Mouse (Mus musculus): ENCODE measurements around the gene Alox8. TPM values are rescaled to one million over a fixed set of nuclear protein-coding genes. Genes with fewer than 3 reads are reported as not detected.

The Alox8 gene
- polyA plus RNA-seq, 1 experiment from 2014 or later: not detected

DNA sequence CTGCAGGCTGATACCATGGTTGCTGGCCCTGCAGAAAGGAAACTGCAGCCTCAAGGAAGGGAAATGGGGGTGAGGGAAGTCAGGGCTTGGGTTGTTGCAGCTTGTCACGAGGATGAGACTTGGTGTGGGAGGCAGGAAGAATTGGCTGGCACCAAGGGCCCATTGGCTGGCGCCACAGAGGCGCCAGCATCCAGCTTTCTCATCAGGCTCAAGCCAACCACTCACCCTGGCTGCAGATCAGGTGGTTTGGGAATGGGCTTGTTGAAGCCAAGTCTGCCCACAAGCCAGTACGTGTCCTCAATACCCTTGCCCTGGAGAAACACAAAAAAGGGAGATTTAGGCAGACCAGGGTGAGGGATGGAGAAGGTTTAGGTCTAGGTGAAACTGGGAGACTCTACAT, 25.5 kb upstream of the Alox8 start:
- Histone ChIP-seq H3K4me2 (no peak overlapping the region), H3K36me3 (ENCODE audit: control insufficient read depth, insufficient read depth, low read length) (no peaks in the 10 kb centered on the region), H3K27ac (ENCODE audit: low read depth, low read length) (no peak overlapping the region), H3K4me3 (ENCODE audit: low read depth, low read length) (no peak overlapping the region), H3K9ac (ENCODE audit: low read length) (no peak overlapping the region), H3K4me1 (ENCODE audit: control insufficient read depth, insufficient read depth, low read length) (no peaks in the 10 kb centered on the region), H3K9me3 (ENCODE audit: control insufficient read depth, low read length) (no peaks in the 10 kb centered on the region), H3K27me3 (ENCODE audit: control insufficient read depth, insufficient read depth, low read length) (no peaks in the 10 kb centered on the region)
- ATAC-seq (ENCODE audit: low FRiP score): no peak
- WGBS: 90% methylated on average over 4 of the region's 4 CpGs
- DNase-seq (ENCODE audit: low spot score, missing footprints): no peak

DNA sequence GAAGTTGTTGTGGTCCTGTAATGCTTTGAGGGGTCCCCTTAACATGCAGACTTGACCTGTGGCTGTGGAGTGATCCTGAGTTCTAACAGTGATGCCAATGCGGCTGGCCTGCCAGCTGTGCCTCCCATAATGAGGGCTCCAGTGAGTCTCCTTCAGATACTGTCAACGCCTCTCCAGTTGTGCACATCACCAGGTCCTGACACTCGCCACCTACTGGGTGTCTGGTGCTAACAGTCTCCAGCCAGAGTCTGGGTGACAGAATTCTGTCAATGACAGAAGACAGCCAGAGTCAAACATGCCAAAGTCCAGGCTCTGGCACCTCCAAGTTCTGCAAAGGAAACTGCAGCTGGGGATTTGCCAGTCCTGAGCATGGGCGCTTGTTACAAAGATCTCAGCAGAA, 23.4 kb upstream of the Alox8 start:
- Histone ChIP-seq H3K9me3 (ENCODE audit: control insufficient read depth, low read length) (no peaks in the 10 kb centered on the region), H3K4me3 (ENCODE audit: low read depth, low read length) (no peak overlapping the region), H3K4me1 (ENCODE audit: control insufficient read depth, insufficient read depth, low read length) (no peaks in the 10 kb centered on the region), H3K27ac (ENCODE audit: low read depth, low read length) (no peak overlapping the region), H3K36me3 (ENCODE audit: control insufficient read depth, insufficient read depth, low read length) (no peaks in the 10 kb centered on the region), H3K9ac (ENCODE audit: low read length) (no peak overlapping the region), H3K27me3 (ENCODE audit: control insufficient read depth, insufficient read depth, low read length) (no peaks in the 10 kb centered on the region), H3K4me2 (no peak overlapping the region)
- 74% methylated on average over 4 of the region's 4 CpGs for WGBS
- ATAC-seq (ENCODE audit: low FRiP score) (no peak), DNase-seq (ENCODE audit: low spot score, missing footprints) (no peak)

- no peak overlapping the region for H3K4me2 ChIP-seq
- no peak for ATAC-seq (ENCODE audit: low FRiP score)
- no peaks in the 10 kb centered on the region for H3K36me3 ChIP-seq (ENCODE audit: control insufficient read depth, insufficient read depth, low read length)
- H3K4me1 ChIP-seq (ENCODE audit: control insufficient read depth, insufficient read depth, low read length): no peaks in the 10 kb centered on the region
- no peak for DNase-seq (ENCODE audit: low spot score, missing footprints)
- no peaks in the 10 kb centered on the region for H3K9me3 ChIP-seq (ENCODE audit: control insufficient read depth, low read length)
- no peak overlapping the region for H3K4me3 ChIP-seq (ENCODE audit: low read depth, low read length)
- H3K27me3 ChIP-seq (ENCODE audit: control insufficient read depth, insufficient read depth, low read length): no peaks in the 10 kb centered on the region
- WGBS: 55% methylated on average over 1 of the region's 2 CpGs
- H3K9ac ChIP-seq (ENCODE audit: low read length): no peak overlapping the region
- H3K27ac ChIP-seq (ENCODE audit: low read depth, low read length): no peak overlapping the region
These were observed 21.0 kb upstream of the Alox8 start for GRCm38 (mm10) chr11:69218661-69219060.

- DNase-seq (ENCODE audit: low spot score, missing footprints): no peak
These were observed 19.8 kb upstream of the Alox8 start for GRCm38 (mm10) chr11:69217411-69217810.

GRCm38 (mm10) chr11:69211431-69211830, 13.8 kb upstream of the Alox8 start:
- peak overlapping the region; percentile 14 for H3K4me2 ChIP-seq
- no peak for ATAC-seq (ENCODE audit: low FRiP score)
- no peak overlapping the region for H3K27ac ChIP-seq (ENCODE audit: low read depth, low read length)
- H3K9ac ChIP-seq (ENCODE audit: low read length): no peak overlapping the region
- no peaks in the 10 kb centered on the region for H3K4me1 ChIP-seq (ENCODE audit: control insufficient read depth, insufficient read depth, low read length)
- H3K36me3 ChIP-seq (ENCODE audit: control insufficient read depth, insufficient read depth, low read length): no peaks in the 10 kb centered on the region
- H3K4me3 ChIP-seq (ENCODE audit: low read depth, low read length): peak overlapping the region; percentile 15; the same call in 1 of the 2 replicates
- DNase-seq (ENCODE audit: low spot score, missing footprints): no peak
- H3K9me3 ChIP-seq (ENCODE audit: control insufficient read depth, low read length): no peaks in the 10 kb centered on the region
- H3K27me3 ChIP-seq (ENCODE audit: control insufficient read depth, insufficient read depth, low read length): no peaks in the 10 kb centered on the region
- WGBS: 41% methylated on average over 2 of the region's 2 CpGs

More at GRCm38 (mm10) chr11:69217411-69217810, 19.8 kb upstream of the Alox8 start:
- Histone ChIP-seq H3K4me2 (no peak overlapping the region), H3K27me3 (ENCODE audit: control insufficient read depth, insufficient read depth, low read length) (no peaks in the 10 kb centered on the region), H3K9me3 (ENCODE audit: control insufficient read depth, low read length) (no peaks in the 10 kb centered on the region), H3K27ac (ENCODE audit: low read depth, low read length) (no peak overlapping the region), H3K9ac (ENCODE audit: low read length) (no peak overlapping the region), H3K36me3 (ENCODE audit: control insufficient read depth, insufficient read depth, low read length) (no peaks in the 10 kb centered on the region), H3K4me3 (ENCODE audit: low read depth, low read length) (no peak overlapping the region), H3K4me1 (ENCODE audit: control insufficient read depth, insufficient read depth, low read length) (no peaks in the 10 kb centered on the region)
- no peak for ATAC-seq (ENCODE audit: low FRiP score)
- 84% methylated on average over 5 of the region's 5 CpGs for WGBS

GRCm38 (mm10) chr11:69202469-69203230, 5.0 kb upstream of the Alox8 start:
- Histone ChIP-seq H3K27ac (ENCODE audit: low read depth, low read length) (no peak overlapping the region), H3K27me3 (ENCODE audit: control insufficient read depth, insufficient read depth, low read length) (peaks cover 2% of the 10 kb centered on the region; the same call in 1 of the 2 replicates), H3K36me3 (ENCODE audit: control insufficient read depth, insufficient read depth, low read length) (no peaks in the 10 kb centered on the region), H3K4me2 (no peak overlapping the region), H3K4me1 (ENCODE audit: control insufficient read depth, insufficient read depth, low read length) (no peaks in the 10 kb centered on the region), H3K9me3 (ENCODE audit: control insufficient read depth, low read length) (no peaks in the 10 kb centered on the region), H3K4me3 (ENCODE audit: low read depth, low read length) (no peak overlapping the region), H3K9ac (ENCODE audit: low read length) (no peak overlapping the region)
- ATAC-seq (ENCODE audit: low FRiP score) (no peak), DNase-seq (ENCODE audit: low spot score, missing footprints) (no peak)
- 84% methylated on average over 13 of the region's 13 CpGs for WGBS

DNA sequence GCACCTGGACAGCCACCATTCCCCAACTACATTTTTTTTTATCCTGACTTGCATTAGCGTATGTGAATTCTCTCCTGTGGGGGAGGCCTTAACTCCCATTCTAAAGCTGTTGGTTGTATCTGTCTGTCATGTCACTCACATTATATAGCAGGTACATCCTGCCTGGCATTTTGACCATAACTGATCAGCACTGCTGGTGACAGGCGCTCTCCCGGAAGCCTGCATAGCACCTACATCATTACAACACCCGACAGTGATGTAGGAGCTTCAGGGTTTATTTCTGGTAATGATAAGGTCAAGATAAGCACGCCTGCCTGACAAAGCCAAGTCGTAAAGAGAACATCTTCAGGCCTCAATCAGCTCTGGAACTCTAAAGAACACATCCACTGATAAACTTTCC, 2.6 kb upstream of the Alox8 start:
- peaks cover 15% of the 10 kb centered on the region for H3K27me3 ChIP-seq (ENCODE audit: control insufficient read depth, insufficient read depth, low read length)
- ATAC-seq (ENCODE audit: low FRiP score): no peak
- 83% methylated on average over 6 of the region's 6 CpGs for WGBS

DNA sequence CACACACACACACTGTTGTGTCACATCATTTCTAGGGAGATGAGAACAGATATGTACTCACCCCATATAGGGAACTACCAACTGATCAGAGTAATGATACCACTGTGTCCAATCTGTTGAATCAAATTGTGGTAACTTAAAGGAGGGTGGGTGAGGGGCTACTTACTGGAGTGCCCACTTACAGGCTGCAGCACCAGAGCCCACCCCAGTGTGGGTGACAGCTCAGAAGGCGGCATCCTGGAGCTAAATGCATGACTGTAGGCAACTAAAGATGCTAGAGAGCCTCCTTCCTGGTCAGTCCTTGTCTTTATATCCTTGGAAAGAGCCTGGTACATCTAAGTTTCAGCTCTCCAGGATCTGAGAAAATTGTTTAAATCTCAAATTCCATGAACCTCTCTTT, 1.6 kb upstream of the Alox8 start:
- Histone ChIP-seq H3K4me2 (no peak overlapping the region), H3K9me3 (ENCODE audit: control insufficient read depth, low read length) (no peaks in the 10 kb centered on the region), H3K4me3 (ENCODE audit: low read depth, low read length) (no peak overlapping the region), H3K9ac (ENCODE audit: low read length) (no peak overlapping the region), H3K27me3 (ENCODE audit: control insufficient read depth, insufficient read depth, low read length) (peaks cover 15% of the 10 kb centered on the region), H3K27ac (ENCODE audit: low read depth, low read length) (no peak overlapping the region), H3K36me3 (ENCODE audit: control insufficient read depth, insufficient read depth, low read length) (no peaks in the 10 kb centered on the region), H3K4me1 (ENCODE audit: control insufficient read depth, insufficient read depth, low read length) (no peaks in the 10 kb centered on the region)
- WGBS: 70% methylated on average over 1 of the region's 1 CpGs
- DNase-seq (ENCODE audit: low spot score, missing footprints) (no peak), ATAC-seq (ENCODE audit: low FRiP score) (no peak)

More for the DNA sequence above, 2.6 kb upstream of the Alox8 start:
- no peak for DNase-seq (ENCODE audit: low spot score, missing footprints)
- H3K27ac ChIP-seq (ENCODE audit: low read depth, low read length): no peak overlapping the region
- no peaks in the 10 kb centered on the region for H3K4me1 ChIP-seq (ENCODE audit: control insufficient read depth, insufficient read depth, low read length)
- no peaks in the 10 kb centered on the region for H3K9me3 ChIP-seq (ENCODE audit: control insufficient read depth, low read length)
- H3K4me2 ChIP-seq: no peak overlapping the region
- no peak overlapping the region for H3K9ac ChIP-seq (ENCODE audit: low read length)
- no peak overlapping the region for H3K4me3 ChIP-seq (ENCODE audit: low read depth, low read length)
- H3K36me3 ChIP-seq (ENCODE audit: control insufficient read depth, insufficient read depth, low read length): no peaks in the 10 kb centered on the region

DNA sequence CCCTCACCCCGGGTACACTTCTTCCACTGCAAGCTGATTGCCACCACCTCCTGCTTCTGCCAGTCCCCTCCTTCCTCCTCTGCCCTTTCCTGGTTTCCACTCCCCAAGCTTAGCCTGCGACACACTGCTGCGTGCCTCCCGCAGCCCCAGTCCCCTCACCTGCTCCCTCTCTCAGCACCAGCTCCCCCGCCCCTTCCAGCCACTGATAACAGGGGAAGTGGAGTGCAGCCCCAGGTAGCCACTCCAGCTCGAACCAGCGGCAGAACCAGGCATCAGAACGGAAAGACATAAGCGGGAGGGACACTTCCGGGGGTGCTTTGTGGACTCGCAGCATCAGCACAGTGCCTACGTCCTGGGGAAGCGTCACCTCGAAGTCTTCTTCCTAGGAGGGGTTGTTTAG, 449 bp downstream of the Alox8 start:
- no peaks in the 10 kb centered on the region for H3K36me3 ChIP-seq (ENCODE audit: control insufficient read depth, insufficient read depth, low read length)
- WGBS: 2% methylated on average over 14 of the region's 14 CpGs
- H3K4me3 ChIP-seq (ENCODE audit: low read depth, low read length): 0 out of 2 replicates have a peak overlapping the region, but pooled peaks have one; percentile 15

More for the DNA sequence above, 449 bp downstream of the Alox8 start:
- no peak overlapping the region for H3K27ac ChIP-seq (ENCODE audit: low read depth, low read length)
- H3K4me2 ChIP-seq: peak overlapping the region; percentile 29
- H3K9me3 ChIP-seq (ENCODE audit: control insufficient read depth, low read length): no peaks in the 10 kb centered on the region
- H3K9ac ChIP-seq (ENCODE audit: low read length): 0 out of 2 replicates have a peak overlapping the region, but pooled peaks have one; percentile 22
- ATAC-seq (ENCODE audit: low FRiP score): no peak
- H3K4me1 ChIP-seq (ENCODE audit: control insufficient read depth, insufficient read depth, low read length): no peaks in the 10 kb centered on the region
- DNase-seq (ENCODE audit: low spot score, missing footprints): no peak
- peaks cover 15% of the 10 kb centered on the region for H3K27me3 ChIP-seq (ENCODE audit: control insufficient read depth, insufficient read depth, low read length)

All from midbrain, embryonic 11.5 days (tissue).